Mouse (Mus musculus): ENCODE data around the gene Gng4. TPM values are rescaled to one million over a fixed set of nuclear protein-coding genes. Genes with fewer than 3 reads are reported as not detected.
A peak's percentile ranks its signal among the peaks of the same experiment; 100 is the strongest.

Gene Gng4
- total RNA-seq, 2 experiments from 2014 or later, result 10.7 to 13.7 TPM

DNA sequence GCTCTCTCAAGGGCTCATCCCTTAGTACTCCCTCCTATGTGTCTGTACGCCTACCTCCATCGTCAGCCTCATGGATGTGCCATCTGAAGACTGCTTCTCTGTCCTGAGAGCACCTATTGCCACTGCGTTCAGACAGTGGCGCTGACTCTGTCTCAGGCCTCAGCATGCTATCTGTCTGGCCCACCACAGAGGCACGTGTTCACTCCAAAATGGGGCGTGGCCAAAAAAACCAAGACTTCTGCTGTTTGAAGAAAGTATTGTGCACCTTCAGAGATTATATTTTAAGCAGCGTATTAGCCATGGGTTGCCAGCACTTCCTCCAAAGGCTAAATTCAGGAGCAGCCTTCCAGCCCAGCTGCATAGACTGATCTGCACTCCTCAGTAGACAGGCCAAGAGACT is 27.0 kb downstream of the Gng4 start:
- no peak for DNase-seq (ENCODE audit: low spot score in 2 of 2)

DNA sequence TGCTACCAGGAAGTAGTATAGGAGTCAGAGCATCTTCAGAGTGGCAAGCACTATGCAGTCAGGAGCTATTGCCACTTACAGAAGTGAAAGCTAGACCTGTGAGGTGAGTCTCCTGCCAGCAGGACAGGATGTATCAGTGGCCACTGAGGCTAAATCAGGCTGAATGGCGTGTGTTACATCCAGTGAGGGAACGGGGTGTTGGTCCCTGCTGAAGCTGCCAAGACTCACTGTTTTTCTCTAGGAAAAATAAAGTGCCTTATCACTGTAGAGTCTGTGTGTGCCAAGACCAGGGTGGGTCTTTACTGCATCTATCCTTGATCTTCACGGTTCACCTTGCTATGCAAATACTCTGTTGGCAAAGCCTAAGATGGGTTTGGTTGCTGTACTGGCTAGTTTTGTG is 34.8 kb downstream of the Gng4 start:
- DNase-seq (ENCODE audit: low spot score in 2 of 2), result no peak

DNA sequence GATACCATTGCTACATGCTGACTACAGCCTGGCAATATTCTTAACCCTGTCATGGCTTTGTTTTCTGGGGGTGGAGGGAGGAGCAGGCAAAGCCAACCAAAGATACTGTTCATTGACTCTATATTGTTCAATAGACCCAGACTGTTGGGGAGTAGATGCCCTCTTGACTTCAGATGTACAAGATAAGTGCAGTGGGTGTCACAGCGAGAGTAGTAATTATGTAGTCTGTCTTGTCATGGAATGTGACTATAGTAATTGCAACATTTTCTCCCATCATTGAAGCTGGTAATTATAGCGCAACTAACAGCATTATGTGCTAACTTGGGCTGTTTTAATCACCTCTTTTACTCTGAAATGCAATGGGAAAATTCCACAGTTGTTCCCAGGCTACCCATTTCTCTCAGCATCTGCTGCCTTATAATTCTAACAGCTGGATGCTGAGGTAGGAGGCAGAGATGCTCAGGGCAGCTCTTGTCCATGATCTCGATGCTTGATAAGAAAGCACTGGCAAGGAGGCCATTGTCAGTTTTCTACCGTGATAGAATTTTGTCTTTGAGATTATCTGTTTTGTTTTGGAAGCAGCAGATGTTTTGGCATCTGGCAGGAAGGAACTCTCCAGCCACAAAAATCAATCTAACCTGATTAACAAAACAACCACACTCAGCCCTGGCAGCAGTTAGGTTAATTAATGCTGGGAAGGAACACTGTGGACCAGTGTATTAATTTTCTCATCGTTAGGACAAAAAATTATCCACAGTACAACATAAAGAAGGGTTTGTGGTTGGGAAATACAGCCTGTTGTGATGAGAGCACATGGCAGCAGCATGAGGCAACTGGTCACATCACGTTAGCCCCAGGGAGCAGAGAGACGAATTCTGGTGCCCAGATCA is 36.6 kb downstream of the Gng4 start:
- no peak for DNase-seq (ENCODE audit: low spot score in 2 of 2)

DNA sequence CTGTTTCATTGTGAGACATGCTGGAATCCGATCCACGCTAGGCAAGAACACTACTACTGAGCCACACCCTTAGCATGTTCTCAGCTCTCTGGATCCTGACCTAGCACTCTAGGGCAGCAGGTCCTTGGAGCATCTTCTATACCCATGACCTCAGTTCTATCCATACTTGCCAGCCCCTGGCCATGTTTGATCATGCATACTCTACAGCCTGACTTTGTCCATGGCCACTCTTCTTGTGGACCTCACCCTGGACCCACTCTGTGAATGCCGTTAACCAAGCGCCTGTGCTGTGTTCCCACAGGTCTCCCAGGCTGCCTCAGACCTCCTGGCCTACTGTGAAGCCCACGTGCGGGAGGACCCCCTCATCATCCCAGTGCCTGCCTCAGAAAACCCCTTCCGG is 41.1 kb downstream of the Gng4 start:
- no peak for DNase-seq (ENCODE audit: low spot score in 2 of 2)

DNA sequence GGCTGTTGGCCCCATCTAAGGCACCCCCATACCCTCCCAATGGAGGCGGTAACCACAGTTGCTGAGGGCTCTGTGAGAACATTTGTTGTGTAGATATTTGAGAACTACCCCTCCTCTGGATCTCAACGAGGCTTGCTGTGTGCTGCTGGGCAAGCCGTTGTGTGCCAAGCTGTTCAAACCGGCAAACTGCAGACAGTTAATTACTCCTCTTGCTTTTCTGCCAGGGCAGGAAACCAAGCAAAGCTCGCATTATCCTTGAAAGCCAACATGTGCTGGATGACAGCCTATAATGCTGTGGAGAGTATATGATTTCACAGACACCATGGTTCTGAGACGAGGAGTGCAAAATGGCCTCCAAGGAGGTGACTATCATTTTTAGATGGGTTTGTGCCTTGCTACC is 42.7 kb downstream of the Gng4 start:
- no peak for DNase-seq (ENCODE audit: low spot score in 2 of 2)

DNA sequence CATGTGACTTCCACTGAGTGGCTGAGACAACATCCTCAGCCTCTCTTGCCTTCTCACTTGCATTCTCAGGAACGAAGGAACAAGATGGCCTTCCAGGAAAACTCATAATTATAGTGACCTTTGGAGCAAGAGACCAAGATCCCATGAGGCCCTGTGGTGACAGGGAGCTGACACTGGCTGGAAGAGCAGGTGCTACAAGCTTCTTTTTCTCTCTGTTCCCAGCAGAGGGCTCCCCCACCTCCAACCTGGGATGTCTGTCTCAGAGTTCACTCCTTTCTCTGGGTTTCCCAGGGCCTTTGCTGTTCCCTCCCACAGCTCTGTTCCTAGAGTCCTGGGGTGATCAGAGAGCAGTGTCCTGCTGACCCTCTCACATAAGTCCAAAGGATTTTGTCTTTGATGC is 44.3 kb downstream of the Gng4 start:
- DNase-seq (ENCODE audit: low spot score in 2 of 2), result no peak

DNA sequence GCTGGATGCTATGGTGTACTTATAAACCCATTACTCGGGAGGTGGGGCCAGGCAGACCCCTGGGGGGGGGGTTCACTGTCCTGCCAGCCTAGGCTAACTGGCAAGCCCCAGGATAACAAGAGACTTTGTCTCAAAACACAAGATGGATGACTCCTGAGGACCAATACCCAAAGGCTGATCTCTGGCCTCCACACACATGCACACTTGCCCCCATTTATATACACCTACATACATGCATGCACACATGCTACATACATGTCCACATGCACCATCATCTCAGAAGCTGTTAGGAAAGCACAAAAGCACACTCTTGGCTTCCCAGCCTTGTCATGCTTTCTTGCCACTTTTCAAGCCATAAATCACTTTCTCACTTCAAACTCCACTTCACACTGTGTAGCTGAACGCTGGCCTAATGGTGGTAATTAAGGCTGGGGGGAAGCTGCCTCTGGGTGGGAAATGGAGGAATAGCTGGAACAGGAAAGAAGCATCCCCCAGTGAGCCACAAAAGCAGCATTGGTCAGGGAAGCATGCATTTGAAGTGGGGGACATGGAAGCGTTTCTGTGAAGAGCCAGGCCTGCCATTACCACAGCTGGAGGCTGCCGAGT is 46.7 kb downstream of the Gng4 start:
- DNase-seq (ENCODE audit: low spot score in 2 of 2), result no peak

DNA sequence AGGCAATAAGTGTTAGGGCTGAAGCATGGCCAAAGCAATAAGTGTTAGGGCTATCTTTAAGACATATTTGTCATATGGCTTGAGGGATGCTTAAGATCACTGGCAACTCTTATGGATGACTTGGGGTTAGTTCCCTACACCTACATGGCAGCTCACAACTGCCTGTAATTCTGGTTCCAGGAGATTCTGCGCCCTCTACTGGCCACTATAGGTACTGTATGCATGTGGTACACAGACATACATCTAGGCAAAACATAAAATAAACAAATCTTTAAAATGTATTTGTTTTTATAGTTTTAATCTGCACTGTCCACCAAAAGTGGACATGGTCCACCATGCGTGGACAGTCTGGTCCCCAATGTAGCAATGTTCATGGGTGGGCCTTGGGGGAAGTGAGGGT is 51.3 kb downstream of the Gng4 start:
- peak in 1 of 2 experiments; percentile 21 for DNase-seq (ENCODE audit: low spot score in 2 of 2)

DNA sequence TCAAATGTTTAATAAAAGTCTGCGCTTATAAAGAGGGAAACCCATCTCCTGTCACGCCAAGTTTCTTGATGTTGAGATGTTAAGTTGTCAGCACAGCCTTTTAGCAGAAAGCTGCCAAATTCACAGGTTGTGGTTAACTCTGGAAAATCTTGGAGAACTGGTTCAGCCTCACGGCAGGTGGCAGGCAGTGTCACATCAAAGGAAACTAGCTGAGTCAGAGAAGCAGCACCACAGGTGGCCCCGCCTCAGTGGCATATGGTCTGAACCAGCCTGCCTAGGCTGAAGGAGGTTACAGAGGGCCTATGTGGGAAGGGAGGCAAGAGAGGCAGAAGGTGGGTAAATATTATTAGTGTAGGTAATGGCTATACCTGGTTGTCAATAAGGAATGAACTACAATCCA is 61.2 kb downstream of the Gng4 start:
- no peak for DNase-seq (ENCODE audit: low spot score in 2 of 2)

DNA sequence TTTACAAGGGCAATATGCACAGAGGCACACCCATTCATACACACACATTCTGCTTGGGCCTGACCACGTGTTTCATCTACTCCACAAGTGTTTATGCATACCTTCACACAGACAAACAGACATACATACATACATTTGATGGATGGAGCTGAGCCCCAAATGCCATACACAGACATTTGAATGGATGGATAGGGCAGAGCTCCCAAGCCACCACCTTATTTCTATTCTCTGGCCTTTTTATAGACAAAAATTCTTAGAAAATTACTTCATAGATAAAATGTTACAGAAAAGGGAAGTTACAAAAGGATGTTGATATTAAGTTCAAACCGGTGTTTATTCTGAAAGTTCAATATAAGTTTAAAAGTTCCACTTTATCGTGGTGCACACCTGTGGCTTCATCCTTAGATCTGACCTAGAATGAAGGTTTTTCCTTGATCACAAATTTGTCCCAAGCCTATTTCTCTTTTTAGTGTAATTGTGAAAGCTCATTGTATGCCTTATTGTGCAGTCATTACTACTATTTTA is 63.3 kb downstream of the Gng4 start:
- no peak for DNase-seq (ENCODE audit: low spot score in 2 of 2)

DNA sequence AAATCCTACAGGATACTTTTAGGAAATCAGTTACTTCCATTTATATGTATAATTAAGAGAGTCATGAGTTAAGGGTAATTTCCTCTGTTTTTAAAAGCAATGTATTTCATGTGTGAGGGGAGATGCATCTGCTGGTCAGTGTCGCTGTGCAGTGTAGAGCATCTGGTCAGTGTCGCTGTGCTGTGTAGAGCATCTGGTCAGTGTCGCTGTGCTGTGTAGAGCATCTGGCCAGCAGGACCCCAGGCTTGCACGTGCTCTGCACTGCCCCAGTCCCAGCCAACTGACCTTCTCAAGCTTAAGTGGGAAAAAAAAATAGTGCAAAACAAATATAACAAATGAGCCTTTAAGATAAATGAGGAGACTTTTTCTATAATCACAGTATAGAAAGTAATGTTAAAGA is 73.3 kb downstream of the Gng4 start:
- no peak for DNase-seq (ENCODE audit: low spot score in 2 of 2)

DNA sequence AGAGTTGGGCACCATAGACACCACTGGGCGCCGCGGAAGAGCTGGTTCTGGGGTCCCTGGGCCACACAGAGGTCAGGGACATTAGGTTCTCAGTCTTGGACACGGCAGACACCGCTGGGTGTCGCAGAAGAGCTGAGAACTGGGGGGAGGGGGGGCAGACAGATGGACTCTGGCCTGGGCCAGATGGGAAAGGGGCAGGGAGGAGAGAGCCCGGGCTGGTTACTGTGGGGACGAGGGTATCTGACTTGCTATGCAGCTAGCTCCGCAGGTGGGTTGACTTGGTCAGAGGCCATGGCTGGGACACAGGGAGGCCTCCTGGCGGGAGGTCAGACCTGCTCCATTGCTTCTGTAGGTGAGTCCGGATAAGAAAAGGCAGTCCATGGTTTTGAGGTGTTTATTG is 78.5 kb downstream of the Gng4 start:
- no peak for DNase-seq (ENCODE audit: low spot score in 2 of 2)

DNA sequence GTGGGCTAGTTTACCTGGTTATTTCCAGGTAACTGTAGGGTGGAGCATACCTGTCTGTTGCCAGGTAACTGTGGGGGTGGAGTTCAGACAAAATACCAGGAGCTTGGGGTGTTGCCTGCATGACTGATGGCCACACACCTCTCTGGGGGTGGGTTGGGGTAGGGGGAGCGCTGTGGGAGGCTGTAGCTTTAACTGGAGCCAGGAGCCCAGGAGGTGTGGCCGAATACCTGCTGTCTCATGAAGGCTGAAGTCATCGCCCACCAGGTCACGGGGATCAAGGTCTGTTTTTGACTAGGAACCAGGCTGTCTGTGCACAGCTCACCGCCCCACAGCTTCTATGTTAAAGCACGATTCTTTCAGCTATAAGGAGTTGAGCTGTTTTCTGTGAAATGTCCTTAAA is 79.1 kb downstream of the Gng4 start:
- DNase-seq (ENCODE audit: low spot score in 2 of 2), result no peak

DNA sequence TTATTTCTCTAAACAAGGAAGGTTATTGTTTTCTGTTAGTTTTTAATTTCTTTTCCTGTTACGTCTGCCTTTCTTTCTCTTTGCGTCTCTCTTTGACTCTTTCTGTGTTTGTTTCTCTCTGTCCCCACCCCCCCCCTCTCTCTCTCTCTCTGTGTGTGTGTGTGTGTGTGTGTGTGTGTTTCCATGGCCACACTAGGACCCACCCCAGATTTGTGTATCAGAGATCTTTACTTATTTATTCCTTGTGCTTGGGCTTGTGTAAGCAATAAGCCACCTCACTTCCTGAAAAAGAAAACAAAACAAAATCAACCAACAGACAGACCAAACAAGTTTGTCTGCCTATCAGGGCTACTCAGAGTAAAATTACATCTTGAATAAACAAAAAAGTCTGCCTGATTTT is 82.5 kb downstream of the Gng4 start:
- no peak for DNase-seq (ENCODE audit: low spot score in 2 of 2)

DNA sequence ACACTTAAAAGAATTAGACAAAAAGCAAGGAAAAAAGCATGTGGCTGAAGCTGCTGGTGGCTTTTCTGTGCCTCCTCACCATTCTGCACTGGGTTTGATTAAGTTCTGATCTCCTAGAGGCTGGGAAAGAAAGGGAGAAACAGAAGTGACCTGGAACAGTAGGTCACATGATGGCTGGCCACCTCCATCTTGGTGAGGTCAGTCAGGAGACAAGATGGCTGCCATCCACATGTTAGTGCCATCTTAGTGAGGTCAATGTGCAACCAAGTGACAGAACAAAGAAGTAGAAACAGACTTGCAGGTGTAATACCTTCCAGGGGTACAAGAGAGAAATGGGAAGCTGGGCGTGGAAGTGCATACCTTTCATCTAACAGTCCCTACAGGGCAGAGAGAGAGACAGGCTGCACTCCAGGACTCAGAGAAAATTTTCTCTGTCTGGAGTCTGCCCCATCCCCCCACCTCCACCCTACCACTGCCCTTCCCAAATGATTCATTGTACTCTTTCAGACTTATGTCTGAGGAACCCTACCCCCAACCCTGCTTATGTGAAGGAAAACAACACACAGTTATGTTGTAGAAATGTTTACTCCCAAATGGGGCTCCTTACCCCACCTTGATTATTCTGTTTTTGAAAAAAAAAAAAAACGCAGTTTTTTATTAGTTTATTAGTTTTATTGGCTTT is 83.4 kb downstream of the Gng4 start:
- DNase-seq (ENCODE audit: low spot score in 2 of 2), result no peak

DNA sequence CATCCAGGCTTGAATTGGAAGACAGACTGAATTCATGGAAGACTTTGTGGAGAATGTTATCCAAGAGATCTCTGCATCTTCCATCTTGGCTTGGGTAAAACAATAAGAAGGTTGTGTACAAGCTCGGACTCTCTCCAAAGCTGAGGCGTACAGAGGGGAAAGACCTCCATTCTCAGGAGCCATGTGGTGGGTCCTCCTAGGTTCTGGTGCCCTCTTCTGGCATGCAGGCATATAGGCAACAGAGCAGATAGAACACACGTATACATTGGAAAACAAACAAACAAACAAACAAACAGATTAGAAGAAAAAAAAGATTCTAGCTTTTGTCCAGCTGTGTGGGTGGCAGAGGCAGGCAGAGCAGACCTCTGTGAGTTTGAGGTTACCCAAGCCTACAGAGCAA is 84.1 kb downstream of the Gng4 start:
- no peak for DNase-seq (ENCODE audit: low spot score in 2 of 2)

Other genes with a start within 250 kb of the Gng4 start
- 10 to 100 TPM; 18.0 to 22.6 TPM for gene Lyst, start 193.7 kb upstream of the Gng4 start, total RNA-seq (2021)
- gene B3galnt2, start 170.4 kb downstream of the Gng4 start, total RNA-seq (2021), result 10 to 100 TPM; 19.8 to 22.2 TPM

Data from adrenal gland, adult 18-20 months (tissue).